Mouse (Mus musculus): ENCODE measurements around the gene Cd2. TPM values are rescaled to one million over a fixed set of nuclear protein-coding genes. Genes with fewer than 3 reads are reported as not detected.

The Cd2 gene
- total RNA-seq, 2 experiments from 2014 or later, result not detected

DNA sequence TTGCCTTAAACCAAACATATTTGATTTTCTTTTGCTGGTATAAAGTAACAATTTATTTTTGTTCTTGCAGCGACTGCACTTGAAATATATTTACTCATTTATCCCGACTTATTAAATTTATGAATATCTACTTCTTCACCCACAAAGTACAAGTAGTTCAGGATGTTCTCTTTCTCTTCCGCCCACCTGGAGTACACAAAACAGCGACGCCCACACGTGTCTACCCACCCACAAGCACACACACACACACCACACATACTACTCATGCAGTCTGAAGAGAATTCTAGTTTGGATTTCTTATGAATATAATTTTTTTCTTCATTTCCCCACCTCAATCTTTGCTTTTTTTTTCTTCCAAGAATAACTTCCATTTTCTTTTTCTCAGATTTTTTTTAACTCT, 37.9 kb downstream of the Cd2 start:
- no peak for TF ChIP-seq CTCF (IDR thresholded peaks at IDR 0.05)
- no peak overlapping the region for H3K4me3 ChIP-seq
- H3K27ac ChIP-seq, result no peak overlapping the region
- intact Hi-C loops (cut with DNase I), result no loop called here
- DNase-seq, result no peak

DNA sequence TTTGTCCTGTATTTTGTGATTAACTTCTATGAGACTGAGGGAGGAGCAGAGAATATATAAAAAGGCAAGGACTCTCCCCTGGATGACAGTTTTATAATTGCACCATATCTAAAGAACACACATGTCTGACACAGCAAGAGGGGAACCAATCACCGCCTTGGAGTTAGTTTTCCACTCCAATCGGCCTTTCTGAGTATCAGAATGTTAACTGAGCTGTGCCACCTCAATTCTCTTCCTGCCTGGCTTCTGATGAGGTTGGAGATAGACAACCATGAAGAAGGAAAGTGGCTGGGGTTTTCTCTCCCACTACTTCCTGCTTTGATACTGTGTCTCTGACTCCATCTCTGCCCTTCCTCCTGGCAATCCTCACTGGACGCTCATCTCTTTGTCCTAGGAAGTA, 42.5 kb downstream of the Cd2 start:
- TF ChIP-seq CTCF (IDR thresholded peaks at IDR 0.05), result no peak
- no peak for DNase-seq
- intact Hi-C loops (cut with DNase I), result no loop called here
- no peak overlapping the region for H3K27ac ChIP-seq
- H3K4me3 ChIP-seq, result no peak overlapping the region

DNA sequence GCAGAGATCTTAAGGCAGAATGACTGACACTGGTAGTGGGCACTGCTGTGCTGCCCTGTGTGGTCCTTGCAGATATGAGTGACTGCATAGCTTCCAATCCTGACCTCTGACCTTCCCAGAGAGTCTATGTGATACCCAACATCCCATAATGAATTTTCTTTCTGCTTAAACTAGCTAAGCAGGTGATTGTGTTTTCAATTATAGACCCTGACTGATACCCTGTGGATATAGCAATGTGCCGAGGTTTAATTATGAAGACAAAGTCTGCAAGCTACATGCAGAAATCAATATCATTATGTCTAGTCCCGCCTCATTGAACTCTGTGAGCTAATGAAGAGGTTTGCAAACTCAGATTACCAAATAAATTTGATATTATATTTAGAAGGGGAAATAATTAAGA, 44.7 kb downstream of the Cd2 start:
- no peak for DNase-seq
- Histone ChIP-seq H3K27ac (no peak overlapping the region), H3K4me3 (no peak overlapping the region)
- no peak for TF ChIP-seq CTCF (IDR thresholded peaks at IDR 0.05)
- intact Hi-C loops (cut with DNase I), result no loop called here

DNA sequence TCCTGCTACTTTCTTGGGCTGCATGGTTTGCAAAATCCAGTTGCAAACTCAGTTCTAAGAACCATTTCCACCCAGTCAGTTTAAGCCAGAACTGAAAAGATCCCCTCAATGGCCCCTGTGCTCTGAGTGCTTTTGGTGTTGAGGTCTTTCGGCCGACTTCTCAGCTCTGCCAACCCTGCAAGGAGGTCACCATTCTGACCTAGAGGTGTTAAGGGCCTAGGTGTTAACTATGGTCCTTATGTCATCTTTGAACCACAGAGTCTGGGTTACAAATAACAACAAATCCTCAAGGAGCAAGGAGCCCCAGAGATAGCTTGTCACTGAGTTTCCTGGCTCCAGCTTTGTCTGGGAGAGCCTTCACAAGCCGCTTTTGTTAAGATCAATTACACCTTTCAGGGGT, 45.9 kb downstream of the Cd2 start:
- no peak for TF ChIP-seq CTCF (IDR thresholded peaks at IDR 0.05)
- no peak overlapping the region for H3K4me3 ChIP-seq
- no peak for DNase-seq
- no peak overlapping the region for H3K27ac ChIP-seq
- intact Hi-C loops (cut with DNase I), result no loop called here

DNA sequence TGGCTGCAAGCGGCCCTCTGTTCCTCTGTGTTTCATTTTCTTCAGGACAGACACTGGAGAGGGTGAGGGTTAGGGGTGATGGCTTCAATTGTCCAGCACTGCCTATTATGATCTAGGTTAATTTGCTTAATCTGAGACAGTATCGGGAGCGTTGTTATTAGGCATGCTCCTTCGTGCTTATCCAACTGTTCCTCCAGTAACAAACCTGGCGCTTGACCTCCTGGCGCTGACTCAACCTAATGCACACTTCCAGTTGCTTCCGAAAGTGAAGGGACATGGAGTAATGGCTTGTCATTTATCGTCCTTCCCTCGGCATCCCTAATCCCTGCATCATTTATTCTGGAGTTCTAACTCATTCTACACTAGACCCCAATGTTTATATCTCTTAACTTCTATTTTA, 46.9 kb downstream of the Cd2 start:
- no peak overlapping the region for H3K4me3 ChIP-seq
- no peak overlapping the region for H3K27ac ChIP-seq
- intact Hi-C loops (cut with DNase I), result no loop called here
- DNase-seq, result no peak
- no peak for TF ChIP-seq CTCF (IDR thresholded peaks at IDR 0.05)

DNA sequence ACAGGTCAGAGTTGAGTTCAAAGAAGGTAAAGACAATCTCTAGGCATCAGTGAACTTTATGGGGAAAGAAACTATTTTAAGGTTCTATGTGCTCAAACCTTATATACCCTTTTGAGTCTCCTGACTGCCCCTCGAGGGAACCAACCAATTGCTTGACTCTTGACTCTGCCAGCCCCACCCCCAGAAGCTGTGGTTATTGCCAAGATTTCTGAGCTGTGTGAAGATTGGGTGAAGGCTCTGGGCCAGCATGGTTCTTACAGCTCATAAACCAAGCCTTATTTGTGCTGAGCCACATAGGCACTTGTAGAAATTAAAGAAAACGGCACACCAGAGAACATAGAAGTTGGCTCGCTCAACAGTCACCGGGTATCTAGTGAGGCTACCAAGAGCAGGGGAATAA, 48.5 kb downstream of the Cd2 start:
- intact Hi-C loops (cut with DNase I), result no loop called here
- no peak for DNase-seq
- TF ChIP-seq CTCF (IDR thresholded peaks at IDR 0.05), result no peak
- no peak overlapping the region for H3K4me3 ChIP-seq
- H3K27ac ChIP-seq, result no peak overlapping the region

DNA sequence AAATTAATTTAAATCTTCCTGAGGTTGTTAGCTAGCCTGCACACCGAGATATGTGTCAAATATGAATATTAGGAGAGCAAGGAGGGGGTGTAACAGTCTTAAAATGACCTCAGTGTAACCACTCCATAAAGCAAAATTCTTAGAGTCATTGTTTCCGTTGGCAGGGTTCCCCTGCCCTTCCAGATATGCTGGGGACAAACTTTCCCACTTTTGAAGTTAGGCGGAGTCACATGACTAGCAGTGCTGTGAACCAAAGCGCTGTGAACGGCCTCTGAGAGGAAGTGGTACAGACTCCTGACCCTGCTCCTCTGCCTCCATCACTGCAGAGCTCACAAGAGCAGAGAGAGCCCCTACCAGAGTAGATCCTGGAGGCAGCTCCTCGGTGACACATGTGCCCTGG, 49.0 kb downstream of the Cd2 start:
- Histone ChIP-seq H3K4me3 (no peak overlapping the region), H3K27ac (no peak overlapping the region)
- intact Hi-C loops (cut with DNase I), result no loop called here
- DNase-seq, result no peak
- TF ChIP-seq CTCF (IDR thresholded peaks at IDR 0.05), result no peak

DNA sequence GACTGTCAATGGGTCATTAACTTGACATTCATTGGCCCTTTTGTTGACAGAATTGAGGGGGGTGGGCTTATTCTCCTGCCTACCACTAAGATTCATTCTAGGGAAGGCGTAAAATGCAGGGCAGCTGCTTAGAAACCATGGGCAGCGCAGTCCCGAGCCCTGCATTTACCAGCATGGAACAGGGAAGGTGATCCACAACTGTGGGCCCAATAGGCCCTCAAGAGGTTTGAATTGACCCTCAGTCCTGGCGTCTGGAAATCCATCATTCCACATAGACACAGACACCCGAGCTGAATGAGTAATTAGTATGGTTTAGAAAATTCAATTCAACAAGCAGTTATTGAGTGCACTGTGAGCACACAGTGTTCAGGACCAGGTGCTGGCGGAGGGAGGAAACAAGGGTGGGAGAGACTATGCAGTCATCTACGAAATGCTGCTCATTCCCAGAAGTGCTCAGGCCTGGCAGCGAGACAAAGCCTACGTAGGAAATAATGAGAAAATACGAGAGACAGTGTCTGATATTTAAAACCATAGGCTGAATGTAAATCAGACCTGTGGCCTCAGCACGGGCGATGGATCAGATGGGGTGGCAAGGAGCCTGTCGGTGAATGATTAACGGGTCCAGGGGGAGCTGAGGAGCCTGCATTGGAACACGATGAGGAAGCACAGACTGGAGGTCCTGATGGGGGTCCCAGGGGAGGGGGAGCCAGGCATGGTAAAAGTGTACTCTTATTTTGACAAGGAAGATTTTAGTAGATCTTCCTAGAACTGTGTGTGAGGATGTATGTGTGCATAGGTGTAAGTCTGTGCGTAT, 50.5 kb downstream of the Cd2 start:
- intact Hi-C loops (cut with DNase I), result no loop called here
- no peak for DNase-seq
- TF ChIP-seq CTCF (IDR thresholded peaks at IDR 0.05), result no peak
- Histone ChIP-seq H3K27ac (no peak overlapping the region), H3K4me3 (no peak overlapping the region)

DNA sequence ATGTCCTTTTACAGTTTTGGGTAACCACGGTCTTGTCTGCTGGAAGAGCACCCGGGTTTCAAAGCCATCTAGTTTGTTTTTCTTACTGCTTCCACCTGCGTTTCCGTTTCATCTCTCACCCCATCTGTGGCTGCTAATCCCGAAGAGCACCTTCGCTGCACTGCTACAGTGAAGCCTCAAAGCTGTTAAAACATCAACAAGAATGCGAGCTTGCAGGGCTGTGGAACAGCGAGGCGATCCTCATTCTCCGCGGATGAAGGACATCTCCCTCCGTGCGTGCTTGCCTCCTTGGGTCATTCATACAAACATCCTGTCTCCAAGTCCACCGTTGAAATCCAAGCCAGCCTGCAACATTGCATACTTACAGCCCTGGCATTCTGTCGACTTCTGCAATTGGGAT, 51.5 kb downstream of the Cd2 start:
- no peak for TF ChIP-seq CTCF (IDR thresholded peaks at IDR 0.05)
- no peak overlapping the region for H3K27ac ChIP-seq
- no peak for DNase-seq
- intact Hi-C loops (cut with DNase I), result no loop called here
- no peak overlapping the region for H3K4me3 ChIP-seq

DNA sequence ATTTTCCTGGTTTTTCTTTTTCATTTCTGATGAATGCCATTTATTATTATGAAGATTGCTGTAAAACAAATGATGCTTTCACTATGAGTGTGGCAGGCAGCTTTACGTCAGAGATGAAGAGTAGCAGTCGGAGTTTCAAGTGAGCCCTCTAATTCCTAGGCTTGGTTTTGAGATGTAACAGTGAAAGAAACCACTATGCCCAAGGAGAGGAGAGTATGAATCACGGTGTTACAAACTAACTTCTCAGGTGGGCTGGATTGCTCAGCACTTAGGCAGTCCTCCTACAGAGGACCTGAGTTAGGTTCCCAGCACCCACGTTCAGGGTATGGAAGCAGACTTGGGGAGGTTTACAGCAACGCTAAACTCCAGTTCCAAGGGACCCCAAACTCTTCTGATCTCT, 52.4 kb downstream of the Cd2 start:
- DNase-seq, result no peak
- H3K4me3 ChIP-seq, result no peak overlapping the region
- no peak overlapping the region for H3K27ac ChIP-seq
- intact Hi-C loops (cut with DNase I), result no loop called here
- no peak for TF ChIP-seq CTCF (IDR thresholded peaks at IDR 0.05)

DNA sequence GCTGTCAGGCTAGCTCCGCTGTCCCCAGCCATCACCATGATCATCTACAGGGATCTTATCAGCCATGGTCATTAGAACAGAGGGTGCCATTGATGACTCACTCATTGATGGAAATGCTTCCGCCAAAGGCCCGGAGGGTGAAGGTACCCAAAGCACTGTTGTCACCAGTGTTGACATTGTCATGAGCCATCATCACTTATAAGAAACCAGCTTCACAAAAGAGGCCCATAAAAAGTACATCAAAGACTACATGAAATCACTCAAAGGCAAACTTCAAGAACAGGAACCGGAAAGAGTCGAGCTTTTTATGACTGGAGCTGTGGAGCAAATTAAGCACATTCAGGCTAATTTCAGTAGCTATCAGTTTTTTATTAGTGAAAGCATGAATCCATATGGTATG, 54.3 kb downstream of the Cd2 start:
- Histone ChIP-seq H3K27ac (no peak overlapping the region), H3K4me3 (no peak overlapping the region)
- TF ChIP-seq CTCF (IDR thresholded peaks at IDR 0.05), result no peak
- no peak for DNase-seq
- intact Hi-C loops (cut with DNase I), result no loop called here

DNA sequence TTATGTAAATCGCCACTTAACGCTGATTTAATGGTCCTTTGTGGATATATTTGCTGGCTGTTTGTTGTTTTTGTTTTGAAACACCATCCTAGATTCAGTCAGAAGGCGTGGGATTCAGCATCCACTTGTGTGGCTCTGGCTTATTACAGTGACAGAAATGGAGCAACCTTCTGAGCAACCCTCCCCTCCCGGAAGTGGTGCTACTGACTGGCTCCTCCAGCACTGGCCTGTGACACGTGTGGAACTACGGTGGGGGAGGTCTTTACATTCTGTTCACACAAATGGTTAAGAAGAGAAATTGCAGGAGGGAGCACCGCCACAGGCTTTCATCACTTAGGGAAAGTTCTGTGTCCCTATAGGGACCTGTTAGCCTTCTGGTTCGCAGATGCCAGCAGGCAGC, 55.2 kb downstream of the Cd2 start:
- no peak for TF ChIP-seq CTCF (IDR thresholded peaks at IDR 0.05)
- Histone ChIP-seq H3K4me3 (no peak overlapping the region), H3K27ac (no peak overlapping the region)
- intact Hi-C loops (cut with DNase I), result no loop called here
- no peak for DNase-seq

DNA sequence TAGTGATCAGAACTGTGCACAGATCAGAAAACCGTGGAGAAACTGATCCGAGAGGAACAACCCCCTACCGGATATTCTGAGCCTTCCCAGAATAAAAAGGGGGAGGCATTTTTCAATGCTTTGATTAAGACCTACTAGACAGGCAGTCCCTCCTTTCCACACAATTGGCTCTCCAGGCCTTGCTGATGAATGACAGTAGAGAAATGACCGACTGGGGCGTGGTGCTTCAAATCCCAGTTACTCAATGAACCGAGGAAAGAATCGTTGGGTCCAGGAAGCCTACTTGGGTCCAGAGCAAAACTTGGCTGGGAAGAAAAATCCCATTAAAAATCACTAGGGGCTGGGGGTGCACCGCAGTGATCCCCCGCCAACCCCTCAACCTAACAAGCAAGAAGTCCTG, 57.5 kb downstream of the Cd2 start:
- Histone ChIP-seq H3K4me3 (no peak overlapping the region), H3K27ac (no peak overlapping the region)
- no peak for DNase-seq
- no peak for TF ChIP-seq CTCF (IDR thresholded peaks at IDR 0.05)
- intact Hi-C loops (cut with DNase I), result no loop called here

DNA sequence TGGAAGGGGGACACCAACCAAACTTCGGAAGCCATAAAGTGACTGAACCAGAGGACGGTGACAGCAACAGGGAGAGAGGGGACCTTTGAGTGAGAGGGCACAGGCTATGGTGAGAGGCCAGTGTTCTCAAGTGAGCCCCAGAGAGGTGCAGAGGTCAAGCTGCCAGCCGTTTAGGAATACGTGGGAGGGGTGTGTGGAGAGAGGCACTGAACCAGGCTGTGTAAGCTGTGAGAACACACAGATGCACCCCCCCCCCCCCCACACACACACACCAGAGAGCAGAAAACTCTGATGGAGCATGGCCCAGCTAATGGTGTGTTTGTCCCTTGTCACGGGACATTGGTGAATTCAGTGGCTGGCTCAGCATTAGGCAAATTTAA, 58.2 kb downstream of the Cd2 start:
- TF ChIP-seq CTCF (IDR thresholded peaks at IDR 0.05), result no peak
- Histone ChIP-seq H3K4me3 (no peak overlapping the region), H3K27ac (no peak overlapping the region)
- intact Hi-C loops (cut with DNase I), result no loop called here
- no peak for DNase-seq

Data from gastrocnemius, adult 2 months (tissue).